Mouse (Mus musculus) heart, postnatal 0 days (tissue): ENCODE results near the gene P2ry10b. TPM values are rescaled to one million over a fixed set of nuclear protein-coding genes. Genes with fewer than 3 reads are reported as not detected.

Experiments used
- ATAC-seq: fragments of 200-750 bp; cut with Nextera tagmentation; 2 replicates; pipeline ENCODE4 v1.8.0; 2017; ENCODE audit warnings: low read depth, moderate number of reproducible peaks, moderate library complexity; ENCODE audit not compliant: insufficient read depth
- DNase-seq: peaks from one replicate; pipeline ENCODE4 v3.0.0-alpha.2; 2016; ENCODE audit warnings: low spot score
- H3K27ac ChIP-seq: fragments of 300-500 bp; sonication (generic); 2 replicates; pipeline ENCODE4 v1.5.1; 2014; ENCODE audit warnings: low read depth, mild to moderate bottlenecking
- H3K27me3 ChIP-seq: fragments of 300-500 bp; sonication (generic); 2 replicates; pipeline ENCODE4 v1.6.1; 2014; ENCODE audit warnings: low read length, mixed read lengths; ENCODE audit not compliant: control insufficient read depth, insufficient read depth
- H3K36me3 ChIP-seq: fragments of 300-500 bp; sonication (generic); replicated peaks from 2 replicates; pipeline ENCODE4 v1.6.1; 2014; ENCODE audit warnings: low read length, mixed read lengths; ENCODE audit not compliant: control insufficient read depth, insufficient read depth
- H3K4me1 ChIP-seq: fragments of 300-500 bp; sonication (generic); 2 replicates; pipeline ENCODE4 v1.6.1; 2014; ENCODE audit warnings: antibody characterized with exemption; ENCODE audit not compliant: control insufficient read depth, insufficient read depth
- H3K4me2 ChIP-seq: fragments of 300-500 bp; sonication (generic); 2 replicates; pipeline ENCODE4 v1.6.1; 2014; ENCODE audit warnings: low read depth, mild to moderate bottlenecking, low read length, moderate library complexity
- H3K4me3 ChIP-seq: fragments of 300-500 bp; sonication (generic); 2 replicates; pipeline ENCODE4 v1.5.1; 2014; ENCODE audit warnings: low read depth, low read length
- H3K9ac ChIP-seq: fragments of 300-500 bp; sonication (generic); replicated peaks from 2 replicates; pipeline ENCODE4 v1.6.1; 2014; ENCODE audit warnings: low read depth, low read length, mixed read lengths
- H3K9me3 ChIP-seq: fragments of 300-500 bp; sonication (generic); replicated peaks from 2 replicates; pipeline ENCODE4 v1.6.1; 2016; ENCODE audit warnings: low read length; ENCODE audit not compliant: control insufficient read depth
- CTCF ChIP-seq: IDR thresholded peaks from 2 replicates; pipeline ENCODE4 v1.5.1; 2016; ENCODE audit warnings: antibody characterized with exemption, control low read depth, low read depth
- EP300 ChIP-seq: IDR thresholded peaks from 2 replicates; pipeline ENCODE4 v1.6.1; 2016; ENCODE audit warnings: antibody characterized with exemption, low read depth
- WGBS: fragments of 180-500 bp; shearing (Covaris S2); extraction: QIAGEN DNeasy Blood & Tissue Kit; methylation state at CpG from one replicate; pipeline ENCODE4 v1.1.7; 2014; 5-methylcytosine and 5-hydroxymethylcytosine counted together
- polyA plus RNA-seq: library from polyadenylated mRNA; unstranded; fragments of >200 nt; fragmentation: Nextera tagmentation; extraction: Ambion mirVana; gene quantifications from 2 replicates; pipeline ENCODE4 v1.2.1, GENCODE M21; 2015
- total RNA-seq: library from RNA; depleted of rRNA; stranded (reverse); fragments of >200 nt; gene quantifications from 2 replicates; pipeline ENCODE4 v1.2.3, GENCODE M21; 2014; ENCODE audit warnings: low replicate concordance; rRNA removed

Gene P2ry10b
- total and polyA plus RNA-seq, 2 experiments from 2014 or later = 1.1 to 3.8 TPM

GRCm38 (mm10) chrX:107178742-107179141 is 30.0 kb downstream of the P2ry10b start:
- H3K4me3 ChIP-seq = no peak overlapping the region
- 56% methylated on average over 1 of the region's 1 CpGs for WGBS
- H3K27ac ChIP-seq = no peak overlapping the region
- ATAC-seq (no peak), DNase-seq (no peak)
- TF ChIP-seq EP300 (no peak), CTCF (no peak)
- H3K4me2 ChIP-seq = no peak overlapping the region
- no peaks in the 10 kb centered on the region for H3K9me3 ChIP-seq
- no peaks in the 10 kb centered on the region for H3K4me1 ChIP-seq
- H3K27me3 ChIP-seq = no peaks in the 10 kb centered on the region
- H3K36me3 ChIP-seq = no peaks in the 10 kb centered on the region
- no peak overlapping the region for H3K9ac ChIP-seq

GRCm38 (mm10) chrX:107217577-107218090 is 68.9 kb downstream of the P2ry10b start:
- H3K9me3 ChIP-seq = no peaks in the 10 kb centered on the region
- no peak for TF ChIP-seq CTCF
- no peak for TF ChIP-seq EP300
- H3K4me3 ChIP-seq = no peak overlapping the region
- H3K27ac ChIP-seq = no peak overlapping the region
- no peak overlapping the region for H3K4me2 ChIP-seq
- no peak overlapping the region for H3K9ac ChIP-seq
- no peaks in the 10 kb centered on the region for H3K36me3 ChIP-seq
- 83% methylated on average over 2 of the region's 2 CpGs for WGBS
- DNase-seq (no peak), ATAC-seq (no peak)
- no peaks in the 10 kb centered on the region for H3K27me3 ChIP-seq
- no peaks in the 10 kb centered on the region for H3K4me1 ChIP-seq

Other genes with a start within 250 kb of the P2ry10b start
- gene Lpar4, start 228.3 kb upstream of the P2ry10b start, total RNA-seq = 9.3 and 16.9 TPM in 2 replicates
- gene Lpar4, start 228.3 kb upstream of the P2ry10b start, polyA plus RNA-seq = 10.0 and 10.2 TPM in 2 replicates
- 0.15 and 1.1 TPM in 2 replicates for gene P2ry10, start 60.4 kb upstream of the P2ry10b start, total RNA-seq
- not detected in 2 replicates for gene P2ry10, start 60.4 kb upstream of the P2ry10b start, polyA plus RNA-seq
- 0.46 TPM in 1 of 2 replicates, not detected in the other for gene Gpr174, start 107.0 kb downstream of the P2ry10b start, total RNA-seq
- gene Gpr174, start 107.0 kb downstream of the P2ry10b start, polyA plus RNA-seq = 0.11 and 0.12 TPM in 2 replicates